In the genomic region with DNA sequence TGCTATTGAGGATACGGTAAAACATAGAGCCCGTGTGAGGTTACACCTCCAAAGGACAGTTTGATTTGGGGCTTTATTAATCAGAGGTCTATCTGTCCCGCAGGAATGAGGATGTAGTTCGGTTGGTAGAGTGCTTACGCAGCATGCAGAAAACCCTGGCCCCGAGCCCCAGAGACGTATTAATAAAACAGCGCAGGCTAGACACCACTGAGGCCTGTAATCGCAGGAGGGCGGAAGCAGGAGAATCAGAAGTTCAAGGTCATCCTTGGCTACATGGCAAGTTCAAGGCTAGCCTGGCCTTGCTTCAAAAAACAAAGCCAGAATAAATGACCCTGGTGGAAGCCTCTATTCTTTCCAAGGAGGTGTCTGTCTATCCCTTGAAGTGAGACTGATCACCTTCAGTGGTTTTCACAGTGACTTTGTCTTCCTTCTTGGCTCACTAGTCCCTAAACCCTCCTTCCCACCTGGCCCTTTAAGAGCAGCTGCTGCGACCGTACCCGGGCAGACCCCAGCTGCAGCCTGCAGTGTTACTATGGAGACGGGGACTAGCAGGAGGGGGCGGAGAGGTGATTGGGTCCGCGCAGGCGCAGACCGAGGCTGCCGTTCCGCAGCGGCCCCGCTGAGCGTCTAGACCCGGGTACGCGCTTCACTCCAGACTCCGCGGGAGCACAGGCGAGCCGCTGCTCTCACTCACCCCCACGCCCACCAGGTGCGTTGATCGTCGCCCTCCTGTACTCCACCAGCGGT, we compare ENCODE assay signal across 8 mouse cellular contexts. TPM values are rescaled to one million over a fixed set of nuclear protein-coding genes. Genes with fewer than 3 reads are reported as not detected.
DNase-seq lines count a peak whose midpoint lies in the region; ATAC-seq and TF ChIP-seq lines count a peak whose summit lies in the region.

Gene Pnmal2 (plus strand): TSS at position 622 of the 747 bp plus-strand sequence.

- no peaks in the 10 kb centered on the region for H3K9me3 ChIP-seq in forebrain, embryonic 12.5 days
- no peaks in the 10 kb centered on the region for H3K9me3 ChIP-seq in liver, postnatal 0 days (ENCODE audit: low read length)
- H3K9me3 ChIP-seq in neural tube, embryonic 15.5 days (replicated peaks): no peaks in the 10 kb centered on the region

- peak within 1 kb of the TSS; percentile 63 for H3K9ac ChIP-seq in forebrain, embryonic 12.5 days
- no peak within 1 kb of the TSS; the same call in 1 of the 2 replicates for H3K9ac ChIP-seq in liver, postnatal 0 days (replicated peaks)
- H3K9ac ChIP-seq in neural tube, embryonic 15.5 days (replicated peaks): peak within 1 kb of the TSS; percentile 90

- peaks cover 43% of the 10 kb centered on the region for H3K27me3 ChIP-seq in forebrain, embryonic 12.5 days
- peaks cover 56% of the 10 kb centered on the region for H3K27me3 ChIP-seq in liver, postnatal 0 days (ENCODE audit: insufficient read depth, low read length)
- H3K27me3 ChIP-seq in neural tube, embryonic 15.5 days (replicated peaks): no peaks in the 10 kb centered on the region
- peaks cover 20% of the 10 kb centered on the region; the same call in 1 of the 2 replicates for H3K27me3 ChIP-seq in thymus, adult 2 months (ENCODE audit: control insufficient read depth, insufficient read depth, low read length)

- ATAC-seq in forebrain, embryonic 12.5 days (ENCODE audit: low FRiP score): peak; percentile 92
- ATAC-seq in liver, postnatal 0 days: peak; percentile 68
- ATAC-seq in neural tube, embryonic 15.5 days (ENCODE audit: low FRiP score): peak; percentile 86

- H3K27ac ChIP-seq in forebrain, embryonic 12.5 days: peak within 1 kb of the TSS; percentile 78
- H3K27ac ChIP-seq in liver, postnatal 0 days (ENCODE audit: low read depth): no peak within 1 kb of the TSS
- peak within 1 kb of the TSS; percentile 93 for H3K27ac ChIP-seq in neural tube, embryonic 15.5 days (replicated peaks)
- H3K27ac ChIP-seq in thymus, adult 2 months (ENCODE audit: control insufficient read depth, insufficient read depth, low read length): peak within 1 kb of the TSS; percentile 32

- peak within 1 kb of the TSS; percentile 52 for H3K4me3 ChIP-seq in forebrain, embryonic 12.5 days (replicated peaks)
- peak within 1 kb of the TSS; percentile 47 for H3K4me3 ChIP-seq in liver, postnatal 0 days (ENCODE audit: low read depth, low read length)
- peak within 1 kb of the TSS; percentile 68 for H3K4me3 ChIP-seq in neural tube, embryonic 15.5 days (replicated peaks)
- H3K4me3 ChIP-seq in thymus, adult 2 months (ENCODE audit: control insufficient read depth, insufficient read depth, low read length): peak within 1 kb of the TSS; percentile 68

- DNase-seq in CD4-positive, CD25-positive, alpha-beta regulatory T cell, adult 2 months (ENCODE audit: low read depth, low spot score): peak; percentile 79
- DNase-seq in brain, embryonic 14.5 days (ENCODE audit: low read depth): peak; percentile 98
- DNase-seq in heart, postnatal 25 days (ENCODE audit: low spot score): peak; percentile 61
- peak; percentile 86 to 93 for DNase-seq in layer of hippocampus, adult 18-20 months (ENCODE audit: low spot score in 2 of 2)
- peak; percentile 63 for DNase-seq in liver, postnatal 0 days
- DNase-seq in thymus, adult 2 months: peak; percentile 91

- no peak for TF ChIP-seq EP300 in liver, postnatal 0 days (IDR thresholded peaks at IDR 0.05; ENCODE audit: low read depth)

- H3K36me3 ChIP-seq in forebrain, embryonic 12.5 days (replicated peaks): no peaks in the 10 kb centered on the region
- no peaks in the 10 kb centered on the region for H3K36me3 ChIP-seq in liver, postnatal 0 days (replicated peaks; ENCODE audit: insufficient read depth, low read length)
- no peaks in the 10 kb centered on the region; the same call in 1 of the 2 replicates for H3K36me3 ChIP-seq in neural tube, embryonic 15.5 days
- no peaks in the 10 kb centered on the region for H3K36me3 ChIP-seq in thymus, adult 2 months (ENCODE audit: control insufficient read depth, insufficient read depth, low read length)

- TF ChIP-seq CTCF in brain, embryonic 14.5 days (IDR thresholded peaks at IDR 0.05; ENCODE audit: borderline replicate concordance, extremely low read depth, insufficient read depth, insufficient read length): no peak
- TF ChIP-seq CTCF in liver, postnatal 0 days (IDR thresholded peaks at IDR 0.05; ENCODE audit: low read depth): no peak
- peak; percentile 63; the same call in 1 of the 2 replicates for TF ChIP-seq CTCF in thymus, adult 2 months (IDR thresholded peaks at IDR 0.05; ENCODE audit: borderline replicate concordance, control insufficient read depth, extremely low read depth, insufficient read depth, low read length, poor library complexity)

- 12% methylated on average over 36 of the region's 36 CpGs for WGBS in forebrain, embryonic 12.5 days
- WGBS in liver, postnatal 0 days (ENCODE audit: insufficient replicate concordance): 22% methylated on average over 33 of the region's 36 CpGs
- 8% methylated on average over 36 of the region's 36 CpGs for WGBS in neural tube, embryonic 15.5 days
- 26% methylated on average over 36 of the region's 36 CpGs for WGBS in thymus, adult 2 months

- TF ChIP-seq POLR2A in brain, embryonic 14.5 days (IDR thresholded peaks at IDR 0.05; ENCODE audit: borderline replicate concordance, extremely low read depth, insufficient read depth, insufficient read length, poor library complexity, severe bottlenecking): peak; percentile 81
- TF ChIP-seq POLR2A in thymus, adult 2 months (IDR thresholded peaks at IDR 0.05; ENCODE audit: control insufficient read depth, extremely low read depth, insufficient read depth, low read length, poor library complexity): peak; percentile 69

- H3K4me2 ChIP-seq in forebrain, embryonic 12.5 days: peak within 1 kb of the TSS; percentile 69
- peak within 1 kb of the TSS; percentile 74 for H3K4me2 ChIP-seq in liver, postnatal 0 days (ENCODE audit: low read depth, low read length)
- H3K4me2 ChIP-seq in neural tube, embryonic 15.5 days: peak within 1 kb of the TSS; percentile 93

- peaks cover 69% of the 10 kb centered on the region for H3K4me1 ChIP-seq in forebrain, embryonic 12.5 days
- peaks cover 14% of the 10 kb centered on the region for H3K4me1 ChIP-seq in liver, postnatal 0 days (ENCODE audit: insufficient read depth)
- H3K4me1 ChIP-seq in neural tube, embryonic 15.5 days: peaks cover 75% of the 10 kb centered on the region
- peaks cover 33% of the 10 kb centered on the region for H3K4me1 ChIP-seq in thymus, adult 2 months (replicated peaks; ENCODE audit: control insufficient read depth, insufficient read depth, low read length)

- intact Hi-C loops in heart, postnatal 25 days (cut with DNase I): no loop called here

RNA-seq across cellular contexts. Expression of gene Pnmal2, which starts in this region (rescaled TPM):
- polyA plus RNA-seq in brain, embryonic 14.5 days (2012; rRNA removed): 44.9 and 96.9 TPM in 2 replicates
- 52.6 and 53.3 TPM in 2 replicates for polyA plus RNA-seq in forebrain, embryonic 12.5 days (2016; fragmentation: Nextera tagmentation; extraction: Ambion mirVana)
- 1 to 10 TPM; 3.7 to 4.1 TPM for total RNA-seq in heart, postnatal 25 days (2021)
- total RNA-seq in layer of hippocampus, adult 18-20 months (2021): 100 to 1,000 TPM; 370 to 415 TPM
- polyA plus RNA-seq in liver, postnatal 0 days (2015; fragmentation: Nextera tagmentation; extraction: Ambion mirVana): 0.06 and 0.09 TPM in 2 replicates
- 117 and 137 TPM in 2 replicates for polyA plus RNA-seq in neural tube, embryonic 15.5 days (2015; fragmentation: Nextera tagmentation; extraction: Ambion mirVana)
- 2.2 and 3.0 TPM in 2 replicates for polyA plus RNA-seq in thymus, adult 2 months (2012; rRNA removed)

Comparison
In these comparisons a context has a peak if more than half of its experiments do, and no peak if none do; other contexts are left out.
1. RNA of gene Pnmal2 (total RNA-seq): 370 to 415 TPM in layer of hippocampus, adult 18-20 months; 3.7 to 4.1 TPM in heart, postnatal 25 days; every median in the first group is over 10 times any median in the second.
2. RNA of gene Pnmal2 (polyA plus RNA-seq): 117 to 137 TPM in neural tube, embryonic 15.5 days, 44.9 to 96.9 TPM in brain, embryonic 14.5 days and 52.6 to 53.3 TPM in forebrain, embryonic 12.5 days; 2.2 to 3.0 TPM in thymus, adult 2 months and 0.06 to 0.09 TPM in liver, postnatal 0 days; every median in the first group is over 10 times any median in the second.
3. Peak in DNase-seq, ATAC-seq, H3K4me3 ChIP-seq and H3K4me2 ChIP-seq in liver, postnatal 0 days; RNA of the gene not detected or under 1 TPM.
4. Peak in every context shown above with its lines, with median percentiles within 50 percentile points of each other: DNase-seq, ATAC-seq, H3K4me2 ChIP-seq and H3K4me3 ChIP-seq.